Mouse (Mus musculus) lung, adult 18-20 months (tissue): ENCODE measurements around the gene Brf1.
A peak's percentile ranks its signal among the peaks of the same experiment; 100 is the strongest.

Source experiments
- DNase-seq, 2 experiments: peaks; one replicate each; pipeline ENCODE4 v3.0.0; 2022; ENCODE audit warnings: mixed read lengths in 2 of 2

Gene Brf1

DNA sequence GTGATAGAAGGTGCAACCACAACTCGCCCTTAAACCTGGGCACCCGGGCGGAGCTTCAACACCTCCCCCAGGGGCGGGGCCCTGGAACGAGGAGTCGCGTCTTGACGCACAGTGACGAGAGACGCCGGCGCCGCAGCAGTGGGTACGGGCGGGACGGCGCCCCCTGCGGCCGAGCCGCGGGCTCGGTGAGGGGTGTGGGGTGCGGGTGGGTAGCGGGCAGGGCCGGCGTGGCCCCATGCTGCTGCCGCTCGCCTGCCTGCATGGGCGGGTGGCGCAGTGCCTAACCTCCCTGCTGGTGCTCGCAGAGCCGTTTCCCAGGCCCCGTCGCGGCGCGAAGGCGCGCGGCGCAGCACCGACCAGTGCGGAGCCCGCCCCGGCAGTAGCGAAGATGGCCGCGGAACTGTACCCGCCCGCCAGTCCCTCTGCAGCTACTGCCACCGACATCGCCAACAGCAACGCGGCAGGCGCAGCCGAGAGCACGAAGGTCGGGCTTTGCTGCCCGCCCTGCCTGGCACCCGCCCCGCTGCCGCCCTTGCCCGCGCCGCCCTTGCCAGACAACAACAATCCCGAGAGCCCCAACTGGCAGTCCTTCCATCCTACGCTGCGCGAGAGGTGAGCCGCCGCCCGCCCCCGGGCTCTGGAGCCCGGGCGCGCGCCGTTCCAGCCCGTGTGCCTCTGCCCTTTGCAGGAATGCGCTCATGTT lies 24.0 kb downstream of the Brf1 start, which contains the start of gene Btbd6:
TSS of gene Btbd6 (plus strand) at position 112 of the 703 bp plus-strand sequence.
- peak; percentile 90 to 94 for DNase-seq

DNA sequence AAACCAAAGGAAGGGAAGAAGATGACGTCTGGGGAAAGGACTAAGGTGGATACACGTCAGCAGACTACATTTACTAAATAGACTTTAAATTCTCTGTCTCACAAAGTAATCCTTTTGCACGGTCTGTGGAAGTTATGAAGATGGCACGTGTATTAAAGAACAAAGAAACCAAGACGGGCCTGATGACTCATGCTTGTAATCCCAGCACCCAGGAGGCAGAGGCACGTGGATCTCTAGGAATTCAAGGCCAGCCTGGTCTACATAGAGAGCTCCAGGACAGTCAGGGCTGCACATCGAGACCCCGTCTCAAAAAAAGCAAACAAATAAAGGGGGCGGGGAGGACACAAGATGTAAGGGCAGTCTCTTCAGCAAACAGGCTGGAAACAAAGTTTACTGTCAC lies 25.8 kb downstream of the Brf1 start:
- no peak for DNase-seq

DNA sequence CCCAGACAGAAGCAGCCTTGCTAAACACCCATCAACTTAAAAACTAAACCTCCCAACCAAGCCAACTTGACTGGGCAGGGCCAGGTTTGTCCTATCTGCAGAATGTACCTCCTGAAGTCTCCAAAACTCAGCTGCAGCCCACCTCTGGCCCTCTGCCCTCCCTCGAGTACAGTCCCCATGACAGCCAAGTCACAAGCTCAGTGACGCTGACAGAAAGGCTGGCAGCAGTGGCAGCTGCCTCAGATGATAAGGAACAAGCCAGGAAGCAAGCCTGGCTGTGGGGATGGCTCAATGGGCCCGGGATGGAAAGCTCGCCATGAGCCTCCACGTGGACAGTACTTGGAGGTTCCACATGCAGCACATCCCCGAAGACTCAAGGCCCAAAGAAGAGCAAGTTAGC lies 30.9 kb downstream of the Brf1 start:
- DNase-seq: no peak

DNA sequence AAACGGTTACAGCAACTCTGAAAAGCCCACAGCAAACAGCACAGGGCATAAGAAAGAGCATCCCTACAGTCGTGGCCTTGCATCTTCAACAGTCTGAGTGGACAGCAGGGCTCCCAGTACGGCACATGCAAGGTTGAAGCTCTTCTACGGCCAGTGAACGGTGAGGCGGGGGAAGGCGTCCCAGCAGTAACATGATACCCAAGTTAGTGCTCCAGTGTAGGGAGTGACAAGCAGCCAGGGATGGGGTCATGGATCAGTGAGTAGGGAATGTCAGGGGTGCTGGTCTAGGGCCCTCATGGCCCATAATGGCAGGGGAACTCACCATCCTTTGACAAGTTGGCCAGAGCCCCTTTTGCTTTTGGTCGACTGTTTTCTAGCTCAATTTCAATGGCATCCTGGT lies 31.6 kb downstream of the Brf1 start:
- no peak for DNase-seq

DNA sequence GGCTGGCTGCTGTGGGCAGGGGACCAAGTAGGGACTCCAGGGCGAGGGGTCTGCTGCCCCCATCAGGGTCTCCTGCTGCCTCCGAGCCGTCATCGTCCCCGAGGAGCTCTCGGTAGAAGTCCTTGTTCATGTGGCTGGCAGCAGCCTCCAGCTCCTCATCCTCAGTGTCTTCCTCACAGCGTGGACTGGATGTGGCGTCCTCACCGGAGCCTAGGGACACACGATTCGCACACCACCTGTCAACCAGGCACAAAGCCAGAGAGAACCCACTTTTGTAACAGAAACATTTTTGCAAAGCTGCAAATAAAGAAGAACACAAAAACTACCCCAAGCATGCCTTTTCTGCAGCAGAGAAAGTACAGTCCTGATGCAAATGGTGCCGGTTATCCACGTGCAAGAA lies 34.7 kb downstream of the Brf1 start:
- DNase-seq: no peak

DNA sequence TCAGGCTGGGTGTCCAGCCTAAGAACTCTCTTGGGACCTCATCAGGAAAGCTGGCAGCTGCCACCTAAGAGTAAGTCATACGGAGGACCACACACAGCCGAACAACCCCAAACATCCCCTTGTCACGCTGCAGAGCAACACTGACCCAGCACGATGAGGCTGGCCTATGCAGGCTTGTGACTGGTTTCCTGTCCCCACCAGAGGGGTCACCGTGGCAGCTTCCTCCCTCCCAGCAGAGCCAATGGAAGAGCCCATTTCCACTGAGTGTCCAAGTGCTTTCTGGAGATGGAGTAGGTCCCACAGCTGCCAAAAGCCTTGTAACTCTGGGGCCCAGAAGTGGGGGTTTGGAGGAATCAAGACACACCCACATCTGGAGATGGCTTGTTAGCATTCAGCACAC lies 38.6 kb downstream of the Brf1 start:
- DNase-seq: no peak

DNA sequence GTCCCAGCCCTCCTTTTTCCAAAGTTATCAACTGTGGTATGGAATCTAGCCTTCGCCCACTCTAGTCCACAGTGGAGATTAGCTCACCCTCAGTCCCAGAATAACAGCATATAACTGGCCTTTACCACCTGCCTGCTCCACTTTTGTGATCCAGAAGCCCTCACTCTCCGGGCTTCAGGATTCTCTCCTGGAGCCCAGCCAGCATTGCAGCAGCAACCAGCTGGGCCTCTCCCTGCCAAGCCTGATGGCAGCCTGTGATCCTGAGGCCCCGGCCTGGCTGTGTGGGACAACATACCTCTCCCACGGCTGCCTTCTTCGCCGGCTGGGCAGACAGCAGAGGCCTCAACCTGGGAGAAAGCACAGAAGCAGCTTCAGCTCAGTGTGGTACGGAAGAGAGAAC lies 39.1 kb downstream of the Brf1 start:
- no peak for DNase-seq

DNA sequence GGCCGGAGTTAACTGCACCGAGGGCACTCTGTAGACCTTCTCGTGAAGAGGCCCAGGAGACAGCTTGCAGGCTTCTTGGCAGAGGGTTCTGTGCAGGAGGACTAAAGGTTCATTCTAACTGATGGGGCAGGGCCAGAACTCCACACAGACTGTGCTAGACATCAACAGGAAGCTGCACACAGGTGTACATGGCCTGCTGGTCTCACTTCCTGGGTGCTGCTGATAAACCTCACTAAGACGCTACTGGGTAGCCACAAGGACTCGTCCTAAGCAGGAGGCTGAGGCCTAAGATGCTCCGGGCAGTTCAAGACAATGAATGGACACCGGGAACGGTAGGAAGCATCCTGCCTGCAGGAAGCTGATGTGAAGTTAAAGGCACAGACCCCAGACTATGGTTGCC lies 41.1 kb downstream of the Brf1 start:
- no peak for DNase-seq

DNA sequence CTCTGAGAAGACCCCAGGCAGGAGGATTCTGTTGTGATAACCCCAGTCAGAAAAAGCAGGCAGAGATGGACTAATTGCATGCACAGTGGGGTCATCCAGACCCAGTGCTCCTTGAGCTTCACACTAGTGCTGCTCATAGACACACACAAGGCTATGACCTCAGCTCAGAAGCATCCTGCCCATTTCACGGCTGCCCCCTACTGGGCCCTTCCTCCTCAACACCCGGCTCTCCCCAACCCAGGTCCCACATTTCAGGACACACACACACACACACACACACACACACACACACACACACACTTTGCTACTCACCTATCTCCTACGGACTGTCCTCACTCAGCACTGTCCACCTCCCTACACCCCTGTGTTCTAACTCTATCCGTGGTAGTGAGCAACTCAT lies 42.2 kb downstream of the Brf1 start:
- peak in 1 of 2 experiments; percentile 64 for DNase-seq

DNA sequence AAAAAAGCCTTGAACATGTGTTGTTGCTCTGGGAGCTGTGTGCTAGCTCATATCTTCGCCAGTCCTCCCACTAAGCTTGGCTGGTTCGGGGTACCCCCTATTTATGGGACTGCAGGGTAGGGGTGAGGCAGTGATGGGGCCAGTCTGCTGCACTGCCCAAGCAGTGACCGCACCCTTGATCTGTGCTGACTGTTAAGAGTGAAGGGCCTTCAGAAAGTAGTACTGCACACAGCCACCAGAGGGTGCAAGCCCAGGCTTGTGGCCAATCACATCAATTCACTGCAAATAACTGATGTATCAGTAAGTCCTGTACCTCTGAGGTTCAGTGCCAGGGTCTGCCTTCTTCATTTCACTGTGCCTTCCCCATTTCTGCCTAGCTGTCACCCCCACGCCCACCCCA lies 44.7 kb downstream of the Brf1 start:
- peak; percentile 77 to 80 for DNase-seq

DNA sequence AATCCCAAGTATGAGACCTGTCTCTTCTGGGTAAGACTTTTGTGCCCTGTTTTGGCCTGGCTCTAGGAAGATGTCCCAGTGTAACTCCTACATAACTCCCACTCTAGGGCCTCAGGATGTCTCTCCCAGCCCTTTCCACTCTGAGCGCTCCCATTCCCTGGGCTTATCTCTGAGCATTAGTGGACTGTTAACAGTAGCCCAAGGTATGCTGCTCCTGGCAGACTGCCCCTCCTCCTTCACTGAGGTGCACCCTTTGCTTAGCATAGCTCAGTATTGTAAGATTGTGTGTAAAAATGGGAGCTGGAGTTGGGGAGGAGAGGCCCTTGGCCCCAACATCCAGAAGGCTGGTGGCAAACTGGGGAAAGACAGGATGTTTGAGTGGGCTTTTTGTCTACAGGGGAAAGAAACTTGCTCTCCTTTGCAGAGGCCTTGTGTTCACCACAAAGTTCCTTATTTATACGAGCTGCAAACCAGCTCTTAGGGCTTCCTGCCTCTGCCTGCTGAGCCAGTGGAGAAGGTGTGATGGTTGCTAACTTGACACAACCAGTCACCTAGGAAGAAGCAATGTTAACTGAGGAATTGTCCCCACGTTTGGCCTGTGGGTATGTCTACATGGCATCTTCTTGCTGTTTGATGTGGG lies 47.5 kb downstream of the Brf1 start:
- DNase-seq: no peak

DNA sequence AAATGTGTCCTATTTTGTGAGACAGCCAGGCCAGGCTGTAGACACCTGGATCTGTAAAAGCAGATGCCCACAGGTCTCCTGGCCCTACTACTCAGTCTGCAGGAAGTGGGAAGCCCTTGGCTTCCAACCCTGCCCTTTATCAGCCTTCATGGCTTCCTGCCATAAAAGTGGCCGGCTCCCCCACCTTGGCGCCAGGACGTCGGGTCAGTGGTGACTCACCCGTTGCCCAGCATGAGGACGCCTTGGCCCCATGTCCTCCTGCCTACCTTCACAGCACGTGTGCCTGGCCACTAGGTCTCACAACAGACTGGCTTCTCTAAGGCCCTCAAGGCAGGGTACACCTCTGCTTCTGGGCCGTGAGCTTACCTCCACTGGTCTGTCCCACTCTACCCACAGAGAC lies 48.1 kb downstream of the Brf1 start:
- peak; percentile 82 to 87 for DNase-seq

DNA sequence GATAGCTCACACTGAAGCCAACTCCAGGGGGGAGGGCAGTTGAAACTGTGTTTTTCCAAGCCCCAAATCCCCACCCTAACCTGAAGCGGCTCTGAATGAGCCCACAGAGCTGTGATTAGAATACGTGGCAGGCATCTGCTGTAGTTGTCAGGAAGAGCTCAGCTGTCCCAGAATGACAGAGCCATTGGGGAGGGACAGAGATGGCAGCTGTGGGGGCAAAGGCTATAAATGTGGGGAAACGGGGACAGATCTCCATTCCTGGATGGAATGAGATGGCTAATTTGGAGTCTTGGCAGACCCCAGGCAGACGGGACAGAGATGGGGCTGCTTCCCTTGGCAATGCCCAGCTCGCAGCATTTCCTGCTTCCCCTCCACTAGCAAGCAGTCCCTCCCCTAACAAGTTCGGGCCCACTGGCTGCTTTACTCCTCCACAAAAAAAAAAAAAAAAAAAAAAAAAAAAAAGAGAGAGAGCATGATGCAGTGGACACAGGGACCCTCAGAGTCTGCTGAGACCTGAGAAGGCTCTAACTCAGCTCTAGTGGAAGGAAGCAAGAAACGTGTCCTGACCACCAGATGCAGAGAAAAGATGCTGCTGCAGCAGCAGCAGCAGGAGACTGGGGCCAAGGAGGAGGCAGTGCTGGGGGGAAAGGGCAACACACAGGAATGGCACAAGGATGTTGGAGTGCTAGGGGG lies 49.2 kb downstream of the Brf1 start:
- DNase-seq: no peak

DNA sequence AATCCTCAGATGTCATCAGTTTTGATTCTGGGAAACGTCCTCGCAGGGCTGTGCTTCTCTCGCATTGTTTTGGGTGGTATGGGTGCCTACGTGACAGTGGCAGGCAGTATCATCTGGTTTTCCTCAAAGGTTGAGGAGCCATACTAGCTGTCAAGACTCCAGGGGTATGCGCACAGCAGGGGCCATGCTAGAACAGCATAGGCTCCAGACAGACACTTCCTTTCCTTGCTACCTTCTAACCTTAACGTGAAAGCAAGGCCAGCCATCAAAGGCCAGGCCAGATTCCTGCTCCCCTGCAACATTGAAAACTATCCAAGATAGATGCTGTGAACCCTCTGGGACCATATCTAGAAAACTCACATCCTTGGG lies 49.8 kb downstream of the Brf1 start:
- DNase-seq: no peak

DNA sequence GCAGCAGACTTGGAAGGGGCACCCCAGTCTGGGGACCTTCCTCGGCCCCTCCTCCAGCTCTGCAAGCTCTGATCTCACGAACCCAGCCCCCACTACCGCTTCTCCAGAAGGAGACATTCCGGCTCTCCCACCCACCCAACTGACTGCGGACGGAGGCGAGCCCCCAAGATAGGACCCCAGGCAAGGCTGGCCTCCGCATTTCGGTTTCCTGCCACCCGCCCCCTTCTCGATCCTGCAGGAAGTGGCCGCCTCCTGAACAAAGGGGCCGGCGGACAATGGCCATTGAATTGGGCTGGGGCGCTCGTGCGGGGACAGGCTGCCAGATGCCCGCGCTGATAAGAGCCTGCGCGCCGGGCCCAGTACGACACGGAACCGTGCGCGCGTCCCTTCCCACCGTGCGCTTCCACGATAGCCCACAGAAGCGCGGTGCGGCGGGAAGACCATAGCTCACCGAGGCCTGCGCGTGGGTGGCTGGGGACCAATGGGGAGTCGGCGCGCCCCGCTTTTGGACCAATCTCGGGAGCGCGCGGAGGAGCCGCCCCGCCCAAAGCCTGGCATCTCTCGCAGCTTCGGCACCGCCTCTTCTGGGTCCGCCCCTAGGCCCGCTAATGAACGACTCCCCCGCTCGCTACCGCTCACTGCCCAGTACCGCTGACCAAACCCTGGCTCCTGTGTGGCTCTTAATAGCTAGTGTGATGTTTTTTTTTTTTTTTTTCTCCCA lies 50.3 kb downstream of the Brf1 start:
- DNase-seq: peak; percentile 91 to 94

DNA sequence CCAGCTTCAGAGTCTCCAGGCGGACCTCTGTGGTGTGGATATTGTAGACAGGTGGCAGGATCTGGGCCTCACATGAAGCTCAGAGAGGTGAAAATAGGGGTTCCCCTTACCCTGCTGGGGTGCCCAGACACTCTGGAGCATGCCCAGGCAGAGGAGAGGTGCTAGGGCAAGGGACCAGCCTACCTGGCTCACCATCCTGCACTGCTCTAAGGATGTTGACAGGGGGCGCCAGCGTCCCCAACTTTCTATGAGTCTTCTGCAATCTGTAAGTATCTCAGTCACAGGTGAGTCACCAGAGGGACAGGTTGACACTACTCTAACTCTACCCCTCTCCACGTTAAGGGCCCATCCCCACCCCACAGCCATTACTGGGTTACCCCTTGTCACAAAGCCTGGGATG lies 53.2 kb downstream of the Brf1 start:
- DNase-seq: peak in 1 of 2 experiments; percentile 33

DNA sequence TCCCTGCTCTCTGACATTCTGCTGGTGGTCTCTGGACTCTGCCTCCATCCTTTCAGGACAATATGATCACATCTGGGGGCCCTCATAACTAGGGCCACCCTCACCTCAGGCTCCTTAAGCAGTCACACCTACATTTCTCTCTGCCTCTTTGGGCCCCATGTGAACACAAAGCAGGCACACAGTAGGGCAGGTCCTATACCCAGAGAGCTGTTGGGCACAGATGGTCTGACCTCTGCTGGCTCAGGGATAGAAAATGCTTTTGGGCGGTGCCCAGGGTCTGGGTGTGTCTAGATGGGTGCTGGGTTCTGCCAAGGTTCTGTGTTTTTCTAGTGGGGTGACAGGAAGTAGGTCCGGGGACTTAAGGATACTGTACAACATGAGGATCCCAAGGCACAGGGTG lies 56.8 kb downstream of the Brf1 start:
- DNase-seq: no peak

DNA sequence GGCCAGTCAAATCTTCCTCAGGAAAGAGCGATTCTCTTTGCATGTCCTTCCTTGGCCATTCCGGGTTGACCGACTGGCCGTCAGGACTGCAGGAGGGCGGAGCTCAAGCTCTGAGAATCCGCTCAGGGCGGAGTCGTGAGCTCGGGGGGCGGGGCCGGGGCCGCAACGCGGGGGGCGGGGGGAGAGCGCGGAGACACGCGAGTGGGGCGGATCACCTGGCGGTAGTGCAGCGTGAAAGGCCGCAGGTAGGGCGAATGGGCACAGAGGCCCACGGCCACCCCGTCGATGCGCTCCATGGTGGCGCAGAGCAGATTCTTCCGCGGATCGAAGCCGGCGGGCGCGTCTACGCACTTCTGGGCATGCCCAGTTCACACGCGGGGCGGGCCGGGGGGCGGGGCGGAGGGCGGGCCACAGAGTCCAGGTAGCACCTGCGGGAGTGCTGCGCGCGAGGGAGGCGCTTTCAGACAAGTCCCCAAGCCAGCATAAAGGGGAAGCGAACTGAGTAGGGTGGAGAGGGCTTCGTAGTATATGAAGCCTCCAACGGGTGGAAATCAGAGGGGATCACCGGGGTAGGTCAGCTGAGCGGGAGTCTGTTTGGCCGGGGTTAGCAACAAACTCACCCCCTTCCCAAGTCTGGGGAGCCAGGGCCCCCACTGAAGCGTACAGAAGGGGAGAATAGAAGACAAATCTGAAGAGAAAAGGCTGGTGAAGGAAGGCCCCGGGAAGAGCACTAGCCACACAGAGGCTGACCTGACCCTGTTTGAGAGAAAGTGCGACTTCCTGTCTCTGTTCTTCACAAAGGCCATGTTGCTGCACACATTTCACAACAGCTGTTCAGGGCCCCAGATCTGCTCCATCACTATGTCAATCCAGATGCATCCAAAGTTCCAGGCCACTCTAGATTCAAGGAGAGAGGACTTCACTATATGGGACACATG lies 58.5 kb downstream of the Brf1 start, which contains the start of gene Nudt14:
TSS of gene Nudt14 (minus strand) at position 349 of the 938 bp plus-strand sequence.
- peak; percentile 78 to 82 for DNase-seq

DNA sequence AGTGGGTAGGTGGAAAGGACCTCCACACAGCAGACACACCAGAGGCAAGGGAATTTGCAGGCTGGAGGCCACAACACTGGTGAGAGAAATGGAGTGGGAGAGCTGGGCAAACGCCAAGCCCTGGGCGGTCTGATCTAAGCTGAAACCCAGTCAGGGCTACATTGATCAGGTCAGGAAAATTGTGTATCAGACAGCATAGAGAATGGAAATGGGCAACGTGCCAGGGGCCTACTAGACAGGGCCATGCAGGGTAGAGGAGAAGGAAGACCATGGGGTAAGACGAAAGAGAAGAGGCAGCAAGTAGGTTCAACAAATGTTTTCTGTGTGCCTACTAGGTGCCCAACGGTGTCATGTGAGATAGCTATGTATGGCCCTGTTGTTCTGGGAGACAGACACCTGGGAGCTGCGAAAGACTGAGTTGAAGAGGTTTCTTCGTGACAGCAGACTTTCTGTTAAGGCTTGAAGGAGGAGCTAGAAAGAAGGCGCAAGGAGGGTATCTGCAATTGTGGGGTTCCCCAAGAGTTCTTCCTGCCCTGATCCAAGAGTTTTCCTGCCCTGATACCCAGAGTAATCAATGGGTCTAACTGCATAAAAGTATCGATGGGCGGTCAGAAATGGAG lies 59.2 kb downstream of the Brf1 start:
- DNase-seq: peak in 1 of 2 experiments; percentile 31

DNA sequence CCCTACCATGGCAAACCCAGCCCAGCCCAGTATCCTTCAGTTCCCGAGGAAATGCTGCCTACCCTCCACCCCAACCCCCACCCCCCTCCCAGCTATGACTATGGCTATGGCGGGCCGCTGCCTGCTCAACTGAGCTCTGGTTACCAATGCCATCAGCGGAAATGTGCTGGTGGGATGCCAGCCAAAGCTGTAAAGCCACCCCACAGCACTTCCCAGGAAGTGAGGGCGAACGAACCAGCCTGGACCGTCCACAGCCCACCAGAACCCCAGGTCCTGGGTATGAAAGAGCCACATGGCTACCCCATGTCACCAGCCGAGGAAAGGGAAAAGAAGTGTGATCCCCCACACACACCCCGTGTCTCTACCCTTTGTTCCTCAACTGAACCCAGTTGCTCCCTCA lies 59.8 kb downstream of the Brf1 start:
- DNase-seq: no peak

DNA sequence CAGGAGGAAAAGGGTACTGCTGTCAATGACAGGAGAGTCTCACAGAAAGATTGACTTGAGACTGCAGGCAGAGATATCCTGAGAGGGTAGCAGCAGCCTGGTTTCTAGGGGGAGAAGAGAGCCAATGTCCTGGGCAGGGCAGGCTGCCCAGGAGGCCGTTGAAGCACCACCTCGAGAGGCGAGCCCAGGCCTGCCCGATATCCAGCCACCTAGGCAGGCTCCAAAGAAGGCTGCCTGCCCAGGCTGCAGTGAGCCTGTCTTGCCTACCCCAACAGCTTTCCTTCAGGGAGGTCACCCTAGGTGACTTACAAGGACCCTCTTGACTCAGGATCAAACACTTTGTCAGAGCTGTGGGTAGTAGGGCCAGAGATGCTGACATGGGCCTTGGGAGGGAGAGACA lies 60.3 kb downstream of the Brf1 start:
- DNase-seq: peak; percentile 37 to 59
